Mouse (Mus musculus) heart, adult 2 months (tissue): ENCODE measurements at regions not wholly inside any gene's neighbourhood (a gene's known extent, or its start where the extent isn't known, plus 50 kb on each side); places are given as distances from the start of the nearest gene placed in this dataset.

Experiments used
- DNase-seq, 2 experiments: peaks; one replicate each; pipeline ENCODE4 v3.0.0; 2021
- H3K27ac ChIP-seq: fragments of 200-600 bp; 2 replicates; pipeline ENCODE4 v1.8.1; 2022
- H3K27me3 ChIP-seq: fragments of 200-500 bp; 2 replicates; pipeline ENCODE4 v1.6.1; 2012; ENCODE audit warnings: mild to moderate bottlenecking, low read length, inconsistent platforms, mixed read lengths; ENCODE audit not compliant: control insufficient read depth, insufficient read depth
- H3K36me3 ChIP-seq: fragments of 200-500 bp; 2 replicates; pipeline ENCODE4 v1.6.1; 2012; ENCODE audit warnings: low read length, inconsistent platforms; ENCODE audit not compliant: control insufficient read depth, insufficient read depth
- H3K4me1 ChIP-seq: fragments of 200-500 bp; 2 replicates; pipeline ENCODE4 v1.6.1; 2011; ENCODE audit warnings: low read length; ENCODE audit not compliant: control insufficient read depth, insufficient read depth
- H3K4me3 ChIP-seq: fragments of 200-600 bp; 2 replicates; pipeline ENCODE4 v1.8.1; 2022
- H3K79me2 ChIP-seq: fragments of 200-500 bp; replicated peaks from 2 replicates; pipeline ENCODE4 v1.6.1; 2012; ENCODE audit warnings: mild to moderate bottlenecking, inconsistent platforms, low read length, moderate library complexity, mixed read lengths; ENCODE audit not compliant: control insufficient read depth, insufficient read depth
- H3K9ac ChIP-seq: fragments of 200-500 bp; 2 replicates; pipeline ENCODE4 v1.6.1; 2012; ENCODE audit warnings: low read depth, mild to moderate bottlenecking, control low read depth, inconsistent platforms, low read length, mixed read lengths
- CTCF ChIP-seq: fragments of 200-600 bp; IDR thresholded peaks from 2 replicates; pipeline ENCODE4 v1.8.1; 2022; ENCODE audit warnings: antibody characterized with exemption, mild to moderate bottlenecking, moderate library complexity
- EP300 ChIP-seq: fragments of 200-500 bp; IDR thresholded peaks from 2 replicates; pipeline ENCODE4 v1.6.1; 2011; ENCODE audit warnings: low read depth, low read length, control low read depth; ENCODE audit not compliant: insufficient read depth
- POLR2A ChIP-seq: fragments of 200-500 bp; IDR thresholded peaks from 2 replicates; pipeline ENCODE4 v1.6.1; 2011; ENCODE audit warnings: mild to moderate bottlenecking, low read depth, low read length, control low read depth; ENCODE audit not compliant: insufficient read depth
- WGBS: fragments of 180-500 bp; shearing (Covaris S2); methylation state at CpG from one replicate; pipeline ENCODE4 v1.1.7; 2018; 5-methylcytosine and 5-hydroxymethylcytosine counted together
- intact Hi-C: fragments of 180-260 bp; cut with DNase I; formaldehyde crosslinking; loops from one replicate; pipeline ENCODE4 v1.15.1; 2025

DNA sequence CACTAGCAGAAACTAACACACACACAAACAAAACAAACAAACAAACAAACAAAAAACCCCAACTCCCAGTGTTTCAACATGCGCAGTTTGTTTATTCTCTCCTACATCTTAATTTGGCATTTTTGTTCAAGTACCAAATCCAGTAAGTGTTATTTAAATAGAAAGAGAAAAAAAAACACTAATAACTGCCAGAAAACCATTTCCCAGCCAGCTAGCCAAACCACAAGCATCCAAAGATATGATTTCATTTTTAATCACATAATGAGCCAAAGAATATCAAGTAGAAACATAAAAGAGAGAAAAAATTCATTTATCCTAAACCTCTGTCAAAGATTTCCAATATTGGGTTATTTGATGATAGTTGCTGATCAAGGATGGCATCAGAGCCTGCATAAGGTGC is 102.3 kb downstream of the Snx18 start:
- no peak for TF ChIP-seq CTCF
- TF ChIP-seq POLR2A = no peak
- TF ChIP-seq EP300 = no peak
- DNase-seq = no peak
- intact Hi-C loops = no loop called here
- H3K36me3 ChIP-seq = no peaks in the 10 kb centered on the region
- H3K4me3 ChIP-seq = no peak overlapping the region
- peak overlapping the region; percentile 60 for H3K27ac ChIP-seq
- 81% methylated on average over 1 of the region's 1 CpGs for WGBS
- H3K4me1 ChIP-seq = peaks cover 6% of the 10 kb centered on the region
- H3K9ac ChIP-seq = no peak overlapping the region
- no peaks in the 10 kb centered on the region for H3K79me2 ChIP-seq
- H3K27me3 ChIP-seq = no peaks in the 10 kb centered on the region

DNA sequence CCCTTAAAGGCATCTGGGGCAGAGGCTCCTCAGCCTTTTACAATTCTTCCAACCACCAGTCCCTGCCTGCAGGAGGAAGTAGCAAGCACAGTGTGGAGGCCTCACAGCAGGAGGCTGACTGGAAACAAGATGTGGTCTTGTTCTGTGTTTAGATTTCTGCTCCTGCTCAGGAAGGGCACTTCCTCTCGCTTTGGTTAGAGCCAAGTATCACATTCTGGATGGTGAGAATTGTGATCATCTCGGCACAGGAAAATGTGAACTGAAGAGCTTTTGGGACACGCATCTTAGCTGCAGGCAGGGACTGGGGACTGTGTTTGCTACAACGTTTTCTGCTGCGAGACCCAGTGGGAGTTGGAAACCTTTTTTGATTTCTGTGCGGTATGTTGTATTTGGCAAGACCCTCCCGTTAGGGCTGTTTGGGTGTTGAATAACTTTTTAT is 103.2 kb downstream of the Snx18 start:
- no peak overlapping the region for H3K4me3 ChIP-seq
- H3K4me1 ChIP-seq = peaks cover 6% of the 10 kb centered on the region
- TF ChIP-seq EP300 (0 out of 2 replicates have a peak, but pooled peaks have one; percentile 42), CTCF (0 out of 2 replicates have a peak, but pooled peaks have one; percentile 11), POLR2A (no peak)
- H3K27me3 ChIP-seq = no peaks in the 10 kb centered on the region
- intact Hi-C loops = no loop called here
- H3K79me2 ChIP-seq = no peaks in the 10 kb centered on the region
- WGBS = 26% methylated on average over 7 of the region's 7 CpGs
- no peak overlapping the region for H3K9ac ChIP-seq
- no peaks in the 10 kb centered on the region for H3K36me3 ChIP-seq
- peak; percentile 33 to 36 for DNase-seq
- H3K27ac ChIP-seq = peak overlapping the region; percentile 60

DNA sequence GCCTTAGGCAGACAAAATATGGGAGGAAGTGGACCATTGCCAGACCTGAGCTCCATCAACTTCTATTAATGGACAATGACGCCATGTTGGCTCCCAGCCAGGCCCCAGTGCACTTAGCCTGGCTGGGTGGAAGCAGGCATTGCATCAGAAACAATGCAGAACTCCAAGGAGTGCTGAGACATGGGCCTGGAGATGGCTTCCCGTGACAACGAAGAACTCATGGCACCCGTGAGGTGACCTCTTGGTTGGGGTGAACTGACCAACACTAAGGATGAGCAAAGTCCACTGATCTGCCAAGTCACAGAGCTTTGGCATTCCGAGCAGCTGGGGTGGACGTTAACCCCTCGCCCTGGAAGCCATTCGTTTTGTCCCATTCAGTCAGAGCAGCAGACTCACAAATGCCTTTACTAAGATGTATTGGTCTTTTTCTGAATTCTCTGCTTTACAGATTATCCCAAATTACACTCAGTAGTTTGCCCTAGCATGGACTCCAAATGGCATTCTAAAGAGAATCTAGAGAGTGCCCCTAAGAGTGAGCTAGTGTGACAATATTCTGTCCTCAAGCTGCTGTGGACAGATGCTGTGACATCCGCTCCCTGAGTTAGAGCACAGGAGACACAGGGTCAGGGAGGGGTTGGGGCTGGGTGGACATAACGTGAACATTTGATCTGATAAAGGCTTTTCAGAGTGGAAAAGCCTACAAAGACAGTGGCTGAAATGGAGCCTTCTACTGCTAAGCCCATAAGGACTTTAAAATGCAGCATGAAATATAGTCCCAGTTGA is 108.8 kb downstream of the Snx18 start:
- no peaks in the 10 kb centered on the region for H3K36me3 ChIP-seq
- H3K9ac ChIP-seq = no peak overlapping the region
- peaks cover 5% of the 10 kb centered on the region for H3K4me1 ChIP-seq
- H3K27ac ChIP-seq = peak overlapping the region; percentile 48
- intact Hi-C loops = loop anchor here (5.0 kb wide), 1 partner anchor 108 kb away; the partner anchor contains the start of gene Snx18
- peak; percentile 90 for DNase-seq
- H3K4me3 ChIP-seq = no peak overlapping the region
- no peaks in the 10 kb centered on the region for H3K79me2 ChIP-seq
- no peak for TF ChIP-seq CTCF
- TF ChIP-seq POLR2A = 0 out of 2 replicates have a peak, but pooled peaks have one; percentile 22
- no peak for TF ChIP-seq EP300
- 34% methylated on average over 10 of the region's 10 CpGs for WGBS
- no peaks in the 10 kb centered on the region for H3K27me3 ChIP-seq

DNA sequence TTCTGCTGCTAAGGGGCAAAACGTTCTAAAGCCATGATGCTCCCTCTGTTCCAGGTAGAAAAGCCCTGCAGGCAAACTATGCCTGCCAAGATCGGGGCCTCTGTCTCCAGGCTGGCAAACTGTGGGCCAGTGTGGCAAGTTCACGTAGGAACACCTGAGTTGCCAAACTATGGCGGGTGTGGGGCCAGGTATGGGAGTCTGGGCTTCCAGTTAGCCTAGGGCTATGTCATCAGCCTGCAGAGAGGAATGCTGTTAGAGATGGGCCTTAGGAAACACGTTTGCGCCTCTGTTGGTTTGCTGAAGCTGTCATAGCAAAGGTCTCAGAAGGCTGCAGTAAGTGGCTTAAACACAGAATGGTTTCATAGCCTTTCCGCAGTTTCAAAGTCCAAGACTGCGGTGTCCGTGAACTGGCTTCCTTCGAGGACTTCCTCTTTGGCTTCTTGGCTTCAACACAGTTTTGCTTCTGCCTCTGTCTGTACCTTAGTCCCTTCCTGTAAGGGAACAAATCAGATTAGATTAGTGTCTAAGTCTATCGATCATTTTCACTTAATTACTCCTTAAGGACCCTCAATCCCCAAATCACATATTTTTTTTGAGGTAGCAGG is 110.1 kb downstream of the Snx18 start:
- H3K27ac ChIP-seq = peak overlapping the region; percentile 48
- DNase-seq = peak in 1 of 2 experiments; percentile 20

DNA sequence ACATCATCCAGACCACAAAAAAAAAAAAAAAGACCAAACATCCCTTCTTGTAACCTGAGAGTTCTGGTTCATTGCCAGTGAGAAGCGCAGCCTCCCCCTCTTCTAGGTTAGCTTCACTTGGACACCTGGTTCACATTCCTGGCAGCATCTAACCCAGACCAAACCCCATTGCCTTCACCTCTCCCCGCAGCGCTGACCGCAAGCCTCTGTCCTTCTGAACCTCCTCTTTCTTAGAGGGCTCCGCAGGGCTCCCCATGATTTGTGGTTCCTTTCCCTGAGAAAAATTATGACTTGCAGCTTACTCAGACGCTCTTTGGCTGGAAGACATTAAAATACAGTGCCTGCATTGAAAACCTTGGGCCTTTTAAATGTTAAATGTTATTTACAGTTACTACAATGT is 115.8 kb downstream of the Snx18 start:
- intact Hi-C loops = no loop called here
- DNase-seq = no peak
- Histone ChIP-seq H3K79me2 (no peaks in the 10 kb centered on the region), H3K36me3 (no peaks in the 10 kb centered on the region), H3K27ac (no peak overlapping the region), H3K9ac (no peak overlapping the region), H3K27me3 (no peaks in the 10 kb centered on the region), H3K4me1 (peaks cover 3% of the 10 kb centered on the region; the same call in 1 of the 2 replicates), H3K4me3 (no peak overlapping the region)
- WGBS = 96% methylated on average over 6 of the region's 6 CpGs
- TF ChIP-seq CTCF (no peak), POLR2A (no peak), EP300 (no peak)

More for the DNA sequence above, 110.1 kb downstream of the Snx18 start:
- Histone ChIP-seq H3K27me3 (no peaks in the 10 kb centered on the region), H3K4me1 (peaks cover 5% of the 10 kb centered on the region), H3K9ac (no peak overlapping the region), H3K4me3 (no peak overlapping the region), H3K79me2 (no peaks in the 10 kb centered on the region), H3K36me3 (no peaks in the 10 kb centered on the region)
- 58% methylated on average over 11 of the region's 11 CpGs for WGBS
- intact Hi-C loops = loop anchor here (5.0 kb wide), 1 partner anchor 109 kb away; the partner anchor contains the start of gene Snx18
- TF ChIP-seq POLR2A = no peak
- no peak for TF ChIP-seq EP300
- TF ChIP-seq CTCF = no peak

DNA sequence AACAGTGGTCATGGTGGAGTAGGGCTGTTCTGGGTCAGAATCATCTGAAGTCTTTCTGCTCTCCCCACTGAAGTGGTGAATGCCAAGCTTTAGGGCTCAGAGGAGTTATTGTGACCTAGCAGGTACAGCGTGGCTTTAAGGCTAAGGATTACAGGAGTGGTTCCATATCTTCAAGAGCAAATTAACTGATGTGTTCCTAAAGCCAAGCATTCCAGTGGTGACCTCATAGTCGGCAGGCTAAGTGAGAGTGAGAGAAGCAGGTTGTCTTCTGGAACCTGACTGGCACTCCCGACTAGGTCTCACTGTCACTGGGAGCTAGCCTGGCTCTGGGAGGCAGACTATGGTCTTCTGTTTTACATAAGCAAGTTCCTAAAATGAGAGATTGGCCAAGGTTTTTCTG is 116.3 kb downstream of the Snx18 start:
- H3K4me3 ChIP-seq = no peak overlapping the region
- intact Hi-C loops = no loop called here
- TF ChIP-seq POLR2A = no peak
- TF ChIP-seq CTCF = no peak
- no peak for TF ChIP-seq EP300
- no peak overlapping the region for H3K27ac ChIP-seq
- peaks cover 3% of the 10 kb centered on the region; the same call in 1 of the 2 replicates for H3K4me1 ChIP-seq
- H3K27me3 ChIP-seq = no peaks in the 10 kb centered on the region
- DNase-seq = no peak
- WGBS = 61% methylated on average over 3 of the region's 3 CpGs
- no peaks in the 10 kb centered on the region for H3K36me3 ChIP-seq
- H3K9ac ChIP-seq = no peak overlapping the region
- no peaks in the 10 kb centered on the region for H3K79me2 ChIP-seq
